Mouse (Mus musculus) ES-E14 (cell line): ENCODE results near the gene Kif1b.

Experiments
- CHD2 ChIP-seq: IDR thresholded peaks from 2 replicates; pipeline ENCODE4 v1.6.1; 2014; ENCODE audit warnings: mild to moderate bottlenecking, low read depth, low read length, inconsistent platforms
- HCFC1 ChIP-seq: IDR thresholded peaks from 2 replicates; pipeline ENCODE4 v1.6.1; 2012; ENCODE audit warnings: low read length, inconsistent platforms, borderline replicate concordance; ENCODE audit not compliant: insufficient read depth
- MAFK ChIP-seq: IDR thresholded peaks from 2 replicates; pipeline ENCODE4 v1.6.1; 2014; ENCODE audit warnings: mild to moderate bottlenecking, low read depth, low read length, inconsistent platforms; ENCODE audit not compliant: insufficient read depth
- ZC3H11A ChIP-seq: IDR thresholded peaks from 2 replicates; pipeline ENCODE4 v1.6.1; 2012; ENCODE audit warnings: low read depth, mild to moderate bottlenecking, inconsistent platforms, low read length, borderline replicate concordance
- ZNF384 ChIP-seq: IDR thresholded peaks from 2 replicates; pipeline ENCODE4 v1.6.1; 2012; ENCODE audit warnings: low read depth, low read length, inconsistent platforms

GRCm38 (mm10) chr4:149322718-149323117 lies 15.2 kb upstream of the Kif1b start:
- TF ChIP-seq ZC3H11A: no peak
- no peak for TF ChIP-seq HCFC1
- no peak for TF ChIP-seq MAFK
- TF ChIP-seq CHD2: no peak
- TF ChIP-seq ZNF384: no peak
